Mouse (Mus musculus): ENCODE measurements around the gene Tbx5. TPM values are rescaled to one million over a fixed set of nuclear protein-coding genes. Genes with fewer than 3 reads are reported as not detected.

The Tbx5 gene
- total RNA-seq, 2 experiments from 2014 or later: not detected

GRCm38 (mm10) chr5:119920941-119921340, 88.5 kb downstream of the Tbx5 start:
- ATAC-seq (replicated peaks; ENCODE audit: poor library complexity, severe bottlenecking): no peak

GRCm38 (mm10) chr5:119922229-119922628, 89.8 kb downstream of the Tbx5 start:
- ATAC-seq (replicated peaks; ENCODE audit: poor library complexity, severe bottlenecking): no peak

Other genes with a start within 250 kb of the Tbx5 start
- not detected in 2 replicates for gene Tbx3, start 162.0 kb upstream of the Tbx5 start, total RNA-seq (2014; fragmentation: Nextera tagmentation)
- gene Tbx3, start 162.0 kb upstream of the Tbx5 start, total RNA-seq (2017): not detected in 2 replicates

All from granulocyte monocyte progenitor cell, adult 5-6 weeks (primary cell).